Mouse (Mus musculus) lung, adult 2 months (tissue): ENCODE measurements around the gene Gin1. TPM values are rescaled to one million over a fixed set of nuclear protein-coding genes. Genes with fewer than 3 reads are reported as not detected.

Experiments used
- DNase-seq: peaks from one replicate; pipeline ENCODE4 v3.0.0; 2022
- H3K4me1 ChIP-seq: fragments of 200-500 bp; 2 replicates; pipeline ENCODE4 v1.6.1; 2011; ENCODE audit warnings: low read length; ENCODE audit not compliant: control insufficient read depth, insufficient read depth
- H3K4me3 ChIP-seq: fragments of 200-500 bp; replicated peaks from 2 replicates; pipeline ENCODE3; 2011; ENCODE audit warnings: low read depth, mild to moderate bottlenecking, control low read depth, low read length; ENCODE audit errors: extremely low read depth
- CTCF ChIP-seq: fragments of 200-500 bp; IDR thresholded peaks from 2 replicates; pipeline ENCODE4 v1.5.1; 2011; ENCODE audit warnings: mild to moderate bottlenecking, low read length, control low read depth; ENCODE audit not compliant: insufficient read depth
- POLR2A ChIP-seq: fragments of 200-500 bp; IDR thresholded peaks from 2 replicates; pipeline ENCODE4 v1.6.1; 2011; ENCODE audit warnings: low read depth, mild to moderate bottlenecking, control low read depth, low read length, borderline replicate concordance; ENCODE audit errors: extremely low read depth
- WGBS: fragments of 180-500 bp; shearing (Covaris S2); methylation state at CpG from one replicate; pipeline ENCODE4 v1.1.7; 2018; 5-methylcytosine and 5-hydroxymethylcytosine counted together
- polyA plus RNA-seq: library from polyadenylated mRNA; depleted of rRNA; stranded (reverse); fragments of >200 nt; gene quantifications from 2 replicates; pipeline ENCODE4 v1.2.3, GENCODE M21; 2012

The Gin1 gene
- polyA plus RNA-seq, 1 experiment = 1.8 TPM

DNA sequence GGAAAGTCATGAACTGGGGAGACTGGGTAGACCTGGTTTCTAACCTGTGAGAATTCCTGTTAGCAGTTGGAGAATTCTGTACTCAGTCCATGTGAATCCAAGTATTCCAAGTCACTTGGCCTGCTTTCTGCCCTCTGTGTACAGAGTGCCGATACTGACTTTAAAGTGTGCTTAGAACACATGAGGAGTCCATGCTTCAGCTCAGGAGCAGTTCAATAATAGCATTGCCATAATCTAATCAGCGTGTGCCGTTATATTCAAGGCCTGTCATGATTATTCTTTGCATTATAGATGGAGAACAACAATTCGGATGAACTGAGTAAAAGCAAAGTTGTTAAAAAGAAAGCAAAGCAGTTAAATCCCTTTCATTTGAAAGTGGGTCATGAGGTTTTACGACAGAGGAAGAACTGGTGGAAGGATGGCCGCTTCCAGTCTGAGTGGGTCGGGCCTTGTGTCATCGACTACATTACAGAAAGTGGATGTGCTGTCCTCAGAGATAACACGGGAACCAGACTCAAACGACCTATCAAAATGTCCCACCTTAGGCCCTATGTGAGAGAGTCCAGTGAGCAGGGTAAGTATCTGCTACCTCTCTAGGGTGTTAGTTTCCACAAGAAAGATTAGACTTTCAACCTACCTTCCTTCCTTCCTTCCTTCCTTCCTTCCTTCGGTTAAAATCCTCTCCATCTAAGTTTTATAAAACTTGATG is 15.9 kb downstream of the Gin1 start:
- WGBS = 85% methylated on average over 11 of the region's 11 CpGs

GRCm38 (mm10) chr1:97787674-97788073 is 17.7 kb downstream of the Gin1 start:
- TF ChIP-seq POLR2A = no peak
- TF ChIP-seq CTCF = no peak
- Histone ChIP-seq H3K4me3 (no peak overlapping the region), H3K4me1 (no peaks in the 10 kb centered on the region)
- WGBS = 74% methylated on average over 3 of the region's 3 CpGs
- no peak for DNase-seq

More for the DNA sequence above, 15.9 kb downstream of the Gin1 start:
- DNase-seq = no peak
- H3K4me3 ChIP-seq = no peak overlapping the region
- no peak for TF ChIP-seq CTCF
- TF ChIP-seq POLR2A = no peak
- no peaks in the 10 kb centered on the region for H3K4me1 ChIP-seq

DNA sequence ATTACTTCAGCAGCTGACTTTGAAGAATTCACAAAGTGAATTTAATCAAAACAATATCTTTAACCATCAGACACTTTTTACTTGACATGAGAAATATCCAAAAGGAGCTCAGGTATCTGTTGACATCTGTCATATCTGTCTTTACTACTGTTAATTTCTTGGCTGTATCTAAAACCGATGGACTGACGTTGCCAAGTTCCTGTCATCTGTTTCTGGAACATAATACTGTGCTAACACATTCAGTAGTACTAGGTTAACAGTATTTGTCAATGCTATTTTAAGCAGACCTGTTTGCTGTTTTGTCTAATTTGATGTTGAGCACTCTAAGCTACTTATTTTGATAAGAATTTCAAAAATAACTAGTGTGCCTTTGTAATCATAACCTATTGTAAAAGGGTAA is 18.5 kb downstream of the Gin1 start:
- 79% methylated on average over 2 of the region's 2 CpGs for WGBS
- Histone ChIP-seq H3K4me1 (no peaks in the 10 kb centered on the region), H3K4me3 (no peak overlapping the region)
- TF ChIP-seq POLR2A (no peak), CTCF (no peak)
- no peak for DNase-seq

GRCm38 (mm10) chr1:97794110-97794509 is 24.1 kb downstream of the Gin1 start:
- Histone ChIP-seq H3K4me3 (no peak overlapping the region), H3K4me1 (no peaks in the 10 kb centered on the region)
- 87% methylated on average over 3 of the region's 3 CpGs for WGBS
- TF ChIP-seq POLR2A (no peak), CTCF (no peak)
- no peak for DNase-seq

- Histone ChIP-seq H3K4me1 (no peaks in the 10 kb centered on the region), H3K4me3 (no peak overlapping the region)
- TF ChIP-seq CTCF = no peak
- TF ChIP-seq POLR2A = no peak
- WGBS = 59% methylated on average over 9 of the region's 9 CpGs
- no peak for DNase-seq
Measured at GRCm38 (mm10) chr1:97795936-97796335, 26.0 kb downstream of the Gin1 start.

- Histone ChIP-seq H3K4me3 (no peak overlapping the region), H3K4me1 (no peaks in the 10 kb centered on the region)
- no peak for TF ChIP-seq POLR2A
- TF ChIP-seq CTCF = no peak
- no peak for DNase-seq
- 23% methylated on average over 4 of the region's 4 CpGs for WGBS
Measured at GRCm38 (mm10) chr1:97802207-97802902, 32.4 kb downstream of the Gin1 start.

GRCm38 (mm10) chr1:97804520-97804919 is 34.5 kb downstream of the Gin1 start:
- DNase-seq = no peak
- Histone ChIP-seq H3K4me3 (no peak overlapping the region), H3K4me1 (no peaks in the 10 kb centered on the region)
- no peak for TF ChIP-seq POLR2A
- no peak for TF ChIP-seq CTCF

DNA sequence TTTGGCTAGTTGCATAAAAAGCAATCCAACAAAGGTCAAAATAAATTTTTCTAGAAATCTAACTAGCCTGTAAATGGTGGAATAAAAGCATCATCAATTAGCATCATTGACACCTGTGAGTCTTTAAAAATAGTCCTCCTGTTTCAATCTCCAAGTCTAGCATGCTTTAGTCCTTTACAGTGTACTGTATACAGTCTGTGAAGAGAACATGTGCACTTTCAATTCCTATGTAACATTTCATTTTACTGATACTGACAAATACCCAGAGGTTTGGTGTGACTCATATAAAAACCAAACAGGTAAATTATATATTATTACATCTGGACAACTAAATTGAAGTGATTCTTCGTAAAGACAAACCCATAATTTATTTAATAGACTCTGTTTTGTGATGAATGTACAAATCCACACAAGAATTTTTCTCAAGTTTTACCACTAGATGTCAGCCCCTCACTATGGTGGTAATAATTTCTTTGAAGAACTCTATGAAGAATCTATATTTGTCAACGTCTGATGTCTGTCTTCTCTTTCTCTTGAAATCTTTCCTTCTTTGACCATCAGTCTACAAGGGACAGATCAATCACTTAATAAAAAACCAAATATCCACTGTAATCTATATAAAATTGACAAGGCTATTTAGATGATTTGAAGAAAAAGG is 39.4 kb downstream of the Gin1 start:
- Histone ChIP-seq H3K4me1 (no peaks in the 10 kb centered on the region), H3K4me3 (no peak overlapping the region)
- TF ChIP-seq CTCF = peak; percentile 33; the same call in 1 of the 2 replicates
- no peak for TF ChIP-seq POLR2A
- WGBS = 21% methylated on average over 2 of the region's 2 CpGs
- DNase-seq = no peak

DNA sequence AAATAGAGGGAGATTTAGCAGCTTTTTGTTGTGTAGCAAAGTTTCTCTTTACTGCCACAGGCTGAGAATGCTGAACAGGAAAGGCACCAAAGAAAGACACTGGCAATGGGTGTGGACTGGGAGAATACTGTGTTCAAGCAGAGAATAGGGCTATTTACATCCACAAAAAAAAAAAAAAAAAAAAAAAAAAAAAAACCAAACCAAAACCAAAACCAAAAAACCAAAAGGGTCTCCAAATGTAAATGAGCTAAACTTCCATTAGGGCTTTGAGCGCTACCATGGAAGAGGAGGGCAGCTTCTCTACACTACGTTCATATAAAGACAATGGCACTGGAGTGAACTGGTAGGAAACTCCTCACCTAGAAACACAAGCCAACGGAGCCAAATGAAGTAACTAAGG is 51.3 kb downstream of the Gin1 start:
- Histone ChIP-seq H3K4me3 (no peak overlapping the region), H3K4me1 (peaks cover 5% of the 10 kb centered on the region; the same call in 1 of the 2 replicates)
- DNase-seq = no peak
- 76% methylated on average over 3 of the region's 3 CpGs for WGBS
- no peak for TF ChIP-seq POLR2A
- no peak for TF ChIP-seq CTCF
